Mouse (Mus musculus): ENCODE data around the gene C1ra. TPM values are rescaled to one million over a fixed set of nuclear protein-coding genes. Genes with fewer than 3 reads are reported as not detected.
A peak's percentile ranks its signal among the peaks of the same experiment; 100 is the strongest.
"Not testable (repeated sequence)": the region's sequence is repeated elsewhere in the genome, so short reads cannot be mapped to it uniquely, and the experiment has no call there.

Gene C1ra
- total RNA-seq, 2 experiments from 2014 or later, result 36.8 to 48.1 TPM

GRCm38 (mm10) chr6:124484851-124485250 is 27.4 kb upstream of the C1ra start:
- no peak for DNase-seq (ENCODE audit: low spot score in 2 of 2)

DNA sequence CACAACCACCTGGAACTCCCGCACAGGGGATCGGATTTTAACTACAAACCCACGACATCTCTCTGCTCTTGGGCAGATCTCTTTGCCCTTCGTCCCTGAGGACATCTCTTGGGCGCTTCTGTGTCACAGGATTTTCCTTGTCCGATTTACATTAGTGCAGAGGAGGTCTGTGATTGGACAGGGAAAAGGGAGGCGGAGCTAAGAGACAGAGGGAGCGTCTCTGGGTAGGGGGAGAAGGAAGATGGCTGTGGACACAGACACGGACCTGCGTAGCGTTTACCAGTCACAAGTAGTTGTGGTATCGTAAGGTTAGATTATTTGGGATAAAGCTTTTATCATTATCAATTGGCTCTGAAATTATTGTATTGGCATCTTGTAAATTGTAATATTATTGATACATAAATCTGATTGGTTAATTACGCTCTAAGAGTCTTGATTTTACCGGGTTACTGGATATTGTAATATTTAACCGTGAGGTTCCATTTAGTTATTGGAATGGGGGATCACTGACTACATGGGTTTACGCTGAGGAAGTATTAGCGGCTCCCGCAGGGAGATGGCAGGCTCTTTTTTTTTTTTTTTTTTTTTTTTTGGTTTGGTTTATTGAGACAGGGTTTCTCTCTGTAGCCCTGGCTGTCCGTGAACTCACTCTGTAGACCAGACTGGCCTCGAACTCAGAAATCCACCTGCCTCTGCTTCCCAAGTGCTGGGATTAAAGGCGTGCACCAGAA is 26.6 kb upstream of the C1ra start:
- DNase-seq (ENCODE audit: low spot score in 2 of 2), result no peak

GRCm38 (mm10) chr6:124487509-124487908 is 24.7 kb upstream of the C1ra start:
- DNase-seq (ENCODE audit: low spot score in 2 of 2), result no peak

DNA sequence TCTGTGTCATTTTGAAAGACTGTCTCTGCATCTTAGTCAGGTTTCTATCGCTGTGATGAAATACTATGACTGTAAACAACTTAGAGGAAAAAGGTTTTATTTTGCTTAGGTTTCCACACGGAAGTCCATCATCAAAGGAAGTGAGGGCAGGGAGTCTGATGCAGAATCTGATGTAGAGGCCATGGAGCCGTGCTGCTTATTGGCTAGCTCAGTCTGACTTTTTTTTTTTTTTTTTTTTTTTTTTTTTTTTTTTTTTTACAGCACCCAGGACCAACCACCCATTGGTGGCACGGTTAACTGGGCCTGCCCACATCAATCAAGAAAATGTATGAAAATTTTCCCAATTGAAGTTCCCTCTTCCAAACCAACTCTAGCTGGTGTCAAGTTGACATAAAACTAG is 23.3 kb upstream of the C1ra start:
- DNase-seq (ENCODE audit: low spot score in 2 of 2), result no peak

DNA sequence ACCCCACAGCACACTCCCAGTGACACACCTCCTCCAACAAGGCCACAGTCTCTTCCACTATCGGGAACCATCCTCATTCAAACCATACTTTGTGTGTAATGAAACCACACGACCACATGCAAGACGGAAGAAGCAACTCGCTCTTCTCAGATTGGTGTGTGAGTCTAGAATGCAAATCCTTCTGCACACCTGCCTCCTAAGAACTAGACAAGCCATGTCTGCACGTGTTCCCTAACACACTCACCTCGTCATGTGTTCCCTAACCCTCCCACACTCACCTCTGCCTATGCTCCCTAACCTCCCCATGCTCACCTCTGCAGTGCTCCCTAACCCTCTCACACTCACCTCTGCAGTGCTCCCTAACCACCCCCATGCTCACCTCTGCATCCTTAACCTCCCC is 20.8 kb upstream of the C1ra start:
- no peak for DNase-seq (ENCODE audit: low spot score in 2 of 2)

GRCm38 (mm10) chr6:124492842-124493561 is 19.2 kb upstream of the C1ra start, which contains the start of gene C1rl:
Gene C1rl (plus strand): TSS chr6:124493113.
- DNase-seq (ENCODE audit: low spot score in 2 of 2), result peak in 1 of 2 experiments; percentile 72

DNA sequence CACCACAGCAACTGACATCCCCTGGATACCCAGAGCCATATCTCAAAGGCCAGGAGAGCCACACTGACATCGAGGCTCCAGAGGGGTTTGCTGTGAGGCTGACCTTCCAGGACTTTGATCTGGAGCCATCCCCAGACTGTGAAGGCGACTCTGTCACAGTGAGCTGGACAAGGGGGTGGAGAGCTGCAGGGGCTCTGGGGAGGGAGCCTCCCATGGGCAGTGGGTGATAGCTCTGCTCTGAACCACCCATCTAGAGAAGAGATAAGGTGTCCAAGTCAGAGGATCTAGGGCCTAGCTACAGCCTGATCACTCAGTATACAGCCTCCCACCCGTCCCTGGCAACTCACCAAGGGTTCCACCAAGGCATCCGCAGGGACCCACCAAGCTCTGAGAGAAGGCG is 18.3 kb upstream of the C1ra start:
- DNase-seq (ENCODE audit: low spot score in 2 of 2), result no peak

DNA sequence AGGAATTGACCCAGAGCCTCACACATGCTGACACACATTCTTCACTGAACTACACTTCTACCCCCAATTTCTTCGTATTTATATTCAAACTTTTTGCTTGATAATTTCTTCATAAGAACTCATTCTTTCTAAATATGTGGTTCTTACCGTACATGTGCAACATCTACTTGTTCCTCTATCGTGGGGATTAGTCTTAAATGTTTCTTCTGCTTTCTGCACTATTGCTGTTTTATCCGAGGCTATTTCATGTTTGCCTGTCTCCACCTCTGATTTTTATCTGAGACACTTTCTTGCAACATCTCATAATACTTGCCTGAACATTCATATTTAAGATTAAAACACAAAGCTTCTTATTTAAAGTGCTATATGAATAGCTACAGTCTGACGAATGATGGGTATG is 16.2 kb upstream of the C1ra start:
- no peak for DNase-seq (ENCODE audit: low spot score in 2 of 2)

- no peak for DNase-seq (ENCODE audit: low spot score in 2 of 2)
These were observed 12.2 kb upstream of the C1ra start for GRCm38 (mm10) chr6:124499914-124500566.

GRCm38 (mm10) chr6:124501473-124501872 is 10.7 kb upstream of the C1ra start:
- DNase-seq (ENCODE audit: low spot score in 2 of 2), result no peak

GRCm38 (mm10) chr6:124502021-124502420 is 10.2 kb upstream of the C1ra start:
- no peak for DNase-seq (ENCODE audit: low spot score in 2 of 2)

- no peak for DNase-seq (ENCODE audit: low spot score in 2 of 2)
These were observed 7.2 kb upstream of the C1ra start for GRCm38 (mm10) chr6:124505028-124505427.

GRCm38 (mm10) chr6:124506991-124507390 is 5.2 kb upstream of the C1ra start:
- no peak for DNase-seq (ENCODE audit: low spot score in 2 of 2)

DNA sequence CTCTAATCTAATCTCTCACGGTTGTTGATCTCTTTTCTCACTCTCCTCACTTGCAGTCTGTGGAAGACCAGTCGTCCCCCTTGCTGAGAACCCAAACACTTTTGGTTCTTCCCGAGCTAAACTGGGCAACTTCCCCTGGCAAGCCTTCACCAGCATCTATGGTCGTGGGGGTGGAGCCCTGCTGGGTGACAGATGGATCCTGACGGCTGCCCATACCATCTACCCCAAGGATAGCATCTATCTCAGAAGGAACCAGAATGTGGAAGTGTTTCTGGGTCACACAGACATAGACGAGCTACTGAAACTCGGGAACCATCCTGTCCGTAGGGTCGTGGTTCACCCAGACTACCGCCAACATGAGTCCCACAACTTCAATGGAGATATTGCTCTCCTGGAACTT is 3.9 kb upstream of the C1ra start:
- DNase-seq (ENCODE audit: low spot score in 2 of 2), result no peak

GRCm38 (mm10) chr6:124509192-124509591 is 3.0 kb upstream of the C1ra start:
- not testable (repeated sequence) for DNase-seq (ENCODE audit: low spot score in 2 of 2)

GRCm38 (mm10) chr6:124511936-124512335 is 269 bp upstream of the C1ra start:
- DNase-seq (ENCODE audit: low spot score in 2 of 2), result no peak

- not testable (repeated sequence) for DNase-seq (ENCODE audit: low spot score in 2 of 2)
These were observed 5.5 kb downstream of the C1ra start for GRCm38 (mm10) chr6:124517733-124518132.

GRCm38 (mm10) chr6:124522082-124522481 is 9.9 kb downstream of the C1ra start:
- DNase-seq (ENCODE audit: low spot score in 2 of 2), result not testable (repeated sequence)

GRCm38 (mm10) chr6:124527881-124528280 is 15.7 kb downstream of the C1ra start:
- no peak for DNase-seq (ENCODE audit: low spot score in 2 of 2)

- no peak for DNase-seq (ENCODE audit: low spot score in 2 of 2)
These were observed 18.9 kb downstream of the C1ra start for GRCm38 (mm10) chr6:124531077-124531476.

DNA sequence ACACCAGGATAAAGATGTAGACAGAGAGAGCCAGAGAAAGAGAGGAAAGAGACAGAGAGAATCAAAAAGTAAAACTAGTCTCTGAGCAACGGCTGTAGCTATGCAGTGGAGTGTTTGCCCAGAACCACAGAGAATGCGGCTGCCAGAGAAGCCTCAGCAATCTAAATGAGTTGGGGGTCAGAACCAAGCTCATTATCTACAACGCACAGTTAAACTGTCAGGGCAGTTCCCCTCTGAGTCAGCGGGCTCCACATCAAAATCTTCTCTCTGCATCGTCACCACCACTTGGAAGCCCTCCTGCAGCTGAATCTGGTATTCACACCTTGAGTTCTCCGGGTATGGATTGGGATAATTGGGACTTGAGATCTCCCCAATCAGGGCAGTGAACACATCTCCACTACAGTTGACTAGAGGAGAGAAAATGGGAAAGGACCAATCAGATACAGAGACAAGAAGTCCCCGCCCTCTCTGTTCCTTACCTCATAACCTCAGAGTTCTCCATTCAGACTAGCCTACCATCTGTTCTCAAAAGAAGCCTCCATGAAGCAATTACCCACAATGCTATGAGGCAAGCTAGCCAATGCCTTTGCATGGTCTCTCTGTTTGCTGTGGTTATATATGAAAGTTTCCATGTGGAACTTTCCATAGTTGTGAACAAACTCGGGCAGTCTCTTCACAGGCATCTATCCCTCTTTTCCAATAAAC is 24.1 kb downstream of the C1ra start:
- not testable (repeated sequence) for DNase-seq (ENCODE audit: low spot score in 2 of 2)
